8 mouse cellular contexts compared by ENCODE assay signal in genomic region chr1:167349815-167350596, GRCm38 (mm10). TPM values are rescaled to one million over a fixed set of nuclear protein-coding genes. Genes with fewer than 3 reads are reported as not detected.
DNase-seq lines count a peak whose midpoint lies in the region; ATAC-seq and TF ChIP-seq lines count a peak whose summit lies in the region.

TSS of gene Aldh9a1 (plus strand) at chr1:167349991.

- TF ChIP-seq CTCF in ES-Bruce4 (IDR thresholded peaks at IDR 0.05; ENCODE audit: low read depth, low read length), result no peak
- TF ChIP-seq CTCF in liver, postnatal 0 days (IDR thresholded peaks at IDR 0.05; ENCODE audit: low read depth), result peak; percentile 18; the same call in 1 of the 2 replicates

- peak; percentile 95 to 98 for DNase-seq in heart, postnatal 10 days
- DNase-seq in large intestine, adult 2 months (ENCODE audit: low read depth, low spot score), result peak; percentile 67
- DNase-seq in liver, postnatal 0 days, result peak; percentile 94
- peak; percentile 98 for DNase-seq in testis, postnatal 10 days (ENCODE audit: low spot score)

- H3K4me1 ChIP-seq in ES-Bruce4 (ENCODE audit: control insufficient read depth, insufficient read depth, low read length), result no peaks in the 10 kb centered on the region
- peaks cover 7% of the 10 kb centered on the region; the same call in 1 of the 2 replicates for H3K4me1 ChIP-seq in forebrain, embryonic 13.5 days
- H3K4me1 ChIP-seq in liver, postnatal 0 days (ENCODE audit: insufficient read depth), result peaks cover 13% of the 10 kb centered on the region
- H3K4me1 ChIP-seq in neural tube, embryonic 14.5 days (ENCODE audit: control insufficient read depth, insufficient read depth, low read length), result peaks cover 3% of the 10 kb centered on the region; the same call in 1 of the 2 replicates

- no peaks in the 10 kb centered on the region for H3K9me3 ChIP-seq in ES-Bruce4 (replicated peaks; ENCODE audit: control insufficient read depth, insufficient read depth, low read length, poor library complexity, severe bottlenecking)
- no peaks in the 10 kb centered on the region for H3K9me3 ChIP-seq in forebrain, embryonic 13.5 days (replicated peaks)
- H3K9me3 ChIP-seq in liver, postnatal 0 days (ENCODE audit: low read length), result no peaks in the 10 kb centered on the region
- H3K9me3 ChIP-seq in neural tube, embryonic 14.5 days (ENCODE audit: control insufficient read depth, low read length), result no peaks in the 10 kb centered on the region

- H3K4me2 ChIP-seq in forebrain, embryonic 13.5 days, result peak within 1 kb of the TSS; percentile 84
- H3K4me2 ChIP-seq in liver, postnatal 0 days (ENCODE audit: low read depth, low read length), result peak within 1 kb of the TSS; percentile 98
- H3K4me2 ChIP-seq in neural tube, embryonic 14.5 days (ENCODE audit: low read depth, low read length), result peak within 1 kb of the TSS; percentile 76

- under 1% methylated on average over 55 of the region's 55 CpGs for WGBS in forebrain, embryonic 13.5 days
- WGBS in large intestine, adult 2 months, result under 1% methylated on average over 55 of the region's 55 CpGs
- WGBS in liver, postnatal 0 days (ENCODE audit: insufficient replicate concordance), result 1% methylated on average over 54 of the region's 55 CpGs
- WGBS in neural tube, embryonic 14.5 days, result under 1% methylated on average over 55 of the region's 55 CpGs

- H3K27me3 ChIP-seq in ES-Bruce4 (ENCODE audit: control insufficient read depth, insufficient read depth, low read length, poor library complexity, severe bottlenecking), result no peaks in the 10 kb centered on the region
- no peaks in the 10 kb centered on the region for H3K27me3 ChIP-seq in forebrain, embryonic 13.5 days
- no peaks in the 10 kb centered on the region for H3K27me3 ChIP-seq in liver, postnatal 0 days (ENCODE audit: insufficient read depth, low read length)
- H3K27me3 ChIP-seq in neural tube, embryonic 14.5 days (ENCODE audit: control insufficient read depth, insufficient read depth, low read length), result no peaks in the 10 kb centered on the region; the same call in 1 of the 2 replicates

- H3K27ac ChIP-seq in ES-Bruce4 (ENCODE audit: insufficient read depth, low read length), result peak within 1 kb of the TSS; percentile 8
- H3K27ac ChIP-seq in forebrain, embryonic 13.5 days, result peak within 1 kb of the TSS; percentile 51
- H3K27ac ChIP-seq in liver, postnatal 0 days (ENCODE audit: low read depth), result peak within 1 kb of the TSS; percentile 95
- peak within 1 kb of the TSS; percentile 71 for H3K27ac ChIP-seq in neural tube, embryonic 14.5 days (ENCODE audit: low read depth, low read length)

- peaks cover 14% of the 10 kb centered on the region; the same call in 1 of the 2 replicates for H3K36me3 ChIP-seq in ES-Bruce4 (ENCODE audit: control insufficient read depth, insufficient read depth, low read length, poor library complexity, severe bottlenecking)
- peaks cover 11% of the 10 kb centered on the region for H3K36me3 ChIP-seq in forebrain, embryonic 13.5 days (ENCODE audit: poor library complexity, severe bottlenecking)
- peaks cover 10% of the 10 kb centered on the region for H3K36me3 ChIP-seq in liver, postnatal 0 days (replicated peaks; ENCODE audit: insufficient read depth, low read length)
- H3K36me3 ChIP-seq in neural tube, embryonic 14.5 days (ENCODE audit: control insufficient read depth, insufficient read depth, low read length), result no peaks in the 10 kb centered on the region

- TF ChIP-seq POLR2A in ES-Bruce4 (IDR thresholded peaks at IDR 0.05; ENCODE audit: insufficient read depth, low read length), result peak; percentile 83

- H3K9ac ChIP-seq in ES-Bruce4 (ENCODE audit: low read depth, poor library complexity, severe bottlenecking), result peak within 1 kb of the TSS; percentile 76
- peak within 1 kb of the TSS; percentile 78 for H3K9ac ChIP-seq in forebrain, embryonic 13.5 days
- H3K9ac ChIP-seq in liver, postnatal 0 days (replicated peaks), result peak within 1 kb of the TSS; percentile 94
- H3K9ac ChIP-seq in neural tube, embryonic 14.5 days (replicated peaks; ENCODE audit: low read depth, low read length), result peak within 1 kb of the TSS; percentile 75

- H3K4me3 ChIP-seq in ES-Bruce4 (ENCODE audit: low read depth, low read length), result peak within 1 kb of the TSS; percentile 73
- H3K4me3 ChIP-seq in forebrain, embryonic 13.5 days, result peak within 1 kb of the TSS; percentile 62
- H3K4me3 ChIP-seq in liver, postnatal 0 days (ENCODE audit: low read depth, low read length), result peak within 1 kb of the TSS; percentile 88
- peak within 1 kb of the TSS; percentile 68 for H3K4me3 ChIP-seq in neural tube, embryonic 14.5 days (ENCODE audit: low read depth, low read length)

- intact Hi-C loops in heart, postnatal 10 days (cut with DNase I), result no loop called here

- ATAC-seq in cerebellum, adult (ENCODE audit: insufficient number of reproducible peaks, low FRiP score, low TSS enrichment), result peak; percentile 94
- ATAC-seq in forebrain, embryonic 13.5 days, result peak; percentile 99
- ATAC-seq in liver, postnatal 0 days, result peak; percentile 96
- peak; percentile 98 for ATAC-seq in neural tube, embryonic 14.5 days (ENCODE audit: low read depth)

- no peak for TF ChIP-seq EP300 in ES-Bruce4 (IDR thresholded peaks at IDR 0.05; ENCODE audit: insufficient read depth, low read depth, low read length)
- TF ChIP-seq EP300 in liver, postnatal 0 days (IDR thresholded peaks at IDR 0.05; ENCODE audit: low read depth), result peak; percentile 69; the same call in 1 of the 2 replicates

RNA-seq across cellular contexts. Expression of gene Aldh9a1, which starts in this region (rescaled TPM):
- 73.4 and 74.4 TPM in 2 replicates for polyA plus RNA-seq in ES-Bruce4 (2011; ENCODE audit: insufficient read depth, insufficient read length, low read depth, missing spikeins)
- 23.2 and 24.8 TPM in 2 replicates for polyA plus RNA-seq in forebrain, embryonic 13.5 days (2015; fragmentation: Nextera tagmentation; extraction: Ambion mirVana)
- 10 to 100 TPM; 29.1 to 34.2 TPM for total RNA-seq in heart, postnatal 10 days (2021)
- 99.2 and 159 TPM in 2 replicates for polyA plus RNA-seq in large intestine, adult 2 months (2012; rRNA removed)
- 76.4 and 80.8 TPM in 2 replicates for polyA plus RNA-seq in liver, postnatal 0 days (2015; fragmentation: Nextera tagmentation; extraction: Ambion mirVana)
- polyA plus RNA-seq in neural tube, embryonic 14.5 days (2014; fragmentation: Nextera tagmentation; extraction: Ambion mirVana), result 29.2 and 34.8 TPM in 2 replicates

Comparison
In these comparisons a context has a peak if more than half of its experiments do, and no peak if none do; other contexts are left out.
1. Peak in every context shown above with its lines: DNase-seq, ATAC-seq, H3K4me3 ChIP-seq and H3K27ac ChIP-seq.
2. H3K27ac ChIP-seq: peak in every context shown above with its lines; median percentile 95 in liver, postnatal 0 days; 71 in neural tube, embryonic 14.5 days; 51 in forebrain, embryonic 13.5 days; 8 in ES-Bruce4.